Mouse (Mus musculus) limb, embryonic 15.5 days (tissue): ENCODE data around the gene Sars2. TPM values are rescaled to one million over a fixed set of nuclear protein-coding genes. Genes with fewer than 3 reads are reported as not detected.

ENCODE experiments used
- ATAC-seq: fragments of 200-750 bp; cut with Nextera tagmentation; 2 replicates; pipeline ENCODE4 v1.8.0; 2017; ENCODE audit warnings: low read depth, moderate TSS enrichment; ENCODE audit not compliant: insufficient number of reproducible peaks, low FRiP score, low TSS enrichment
- H3K27ac ChIP-seq: fragments of 300-500 bp; sonication (generic); 2 replicates; pipeline ENCODE4 v1.5.1; 2015; ENCODE audit warnings: moderate library complexity, mild to moderate bottlenecking, inconsistent platforms
- H3K27me3 ChIP-seq: fragments of 300-500 bp; sonication (generic); 2 replicates; pipeline ENCODE4 v1.6.1; 2015; ENCODE audit warnings: inconsistent platforms
- H3K36me3 ChIP-seq: fragments of 300-500 bp; sonication (generic); 2 replicates; pipeline ENCODE4 v1.6.1; 2015; ENCODE audit warnings: inconsistent platforms
- H3K4me1 ChIP-seq: fragments of 300-500 bp; sonication (generic); 2 replicates; pipeline ENCODE4 v1.6.1; 2015; ENCODE audit warnings: inconsistent platforms
- H3K4me2 ChIP-seq: fragments of 300-500 bp; sonication (generic); 2 replicates; pipeline ENCODE4 v1.6.1; 2015; ENCODE audit warnings: mild to moderate bottlenecking, inconsistent platforms
- H3K4me3 ChIP-seq: fragments of 300-500 bp; sonication (generic); 2 replicates; pipeline ENCODE4 v1.5.1; 2015; ENCODE audit warnings: mild to moderate bottlenecking, inconsistent platforms
- H3K9ac ChIP-seq: fragments of 300-500 bp; sonication (generic); 2 replicates; pipeline ENCODE4 v1.6.1; 2015; ENCODE audit warnings: inconsistent platforms
- H3K9me3 ChIP-seq: fragments of 300-500 bp; sonication (generic); 2 replicates; pipeline ENCODE4 v1.6.1; 2016; ENCODE audit warnings: inconsistent platforms
- WGBS: fragments of 180-500 bp; shearing (Covaris S2); methylation state at CpG from one replicate; pipeline ENCODE4 v1.1.7; 2015; 5-methylcytosine and 5-hydroxymethylcytosine counted together
- polyA plus RNA-seq: library from polyadenylated mRNA; unstranded; fragments of >200 nt; fragmentation: Nextera tagmentation; extraction: Ambion mirVana; gene quantifications from 2 replicates; pipeline ENCODE4 v1.2.1, GENCODE M21; 2015

The Sars2 gene
- polyA plus RNA-seq, 1 experiment from 2014 or later: 20.1 TPM

DNA sequence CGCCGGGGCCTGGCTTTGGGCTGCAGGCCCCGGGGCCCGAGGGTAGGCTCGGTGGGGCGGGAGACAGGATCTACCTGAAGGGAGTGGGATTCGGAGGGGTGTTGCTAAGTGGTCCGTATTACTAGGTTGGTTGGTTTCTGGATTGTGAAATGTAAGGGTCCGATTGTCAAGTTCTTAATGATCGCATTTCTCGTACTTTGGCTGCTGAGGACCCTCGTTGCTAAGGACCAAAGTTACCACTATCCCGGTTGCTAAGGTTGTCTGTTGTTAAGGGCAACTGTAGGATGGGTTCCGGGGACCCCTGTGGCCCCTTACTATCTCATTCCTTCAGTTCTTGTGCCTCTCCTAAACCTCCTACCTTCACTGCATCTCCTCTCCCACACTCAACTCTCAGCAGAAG, 25.1 kb downstream of the Sars2 start:
- no peak for ATAC-seq

DNA sequence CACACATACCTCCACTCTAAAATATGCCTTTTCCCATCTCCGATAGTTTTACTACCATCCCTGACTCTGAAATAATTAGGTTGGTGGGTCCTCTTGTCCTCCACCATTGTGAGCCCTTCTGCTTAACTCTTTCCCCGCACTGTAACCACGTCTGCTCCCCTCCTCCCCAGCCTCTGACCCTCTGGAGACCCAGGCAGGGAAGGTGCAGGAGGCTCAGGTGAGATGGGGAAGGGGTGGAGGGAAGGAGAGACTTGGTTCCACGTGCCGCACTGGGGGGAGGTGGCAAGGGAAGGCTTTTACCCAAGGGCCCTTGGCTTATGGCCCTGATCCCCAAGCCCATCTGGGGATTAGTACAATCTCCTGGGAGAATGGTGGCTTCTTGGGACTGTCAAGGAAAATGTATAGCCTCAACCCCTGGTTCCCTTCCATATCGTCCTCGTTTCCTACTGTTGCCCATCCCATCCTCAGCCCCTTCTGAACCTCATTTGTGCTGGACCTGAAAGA, 25.7 kb downstream of the Sars2 start, which contains the start of gene Nfkbib:
TSS of gene Nfkbib (minus strand) at position 51 of the 504 bp plus-strand sequence.
- peaks cover 7% of the 10 kb centered on the region; the same call in 1 of the 2 replicates for H3K36me3 ChIP-seq
- H3K27ac ChIP-seq: no peak within 1 kb of the TSS
- H3K27me3 ChIP-seq: no peaks in the 10 kb centered on the region
- ATAC-seq: no peak
- peaks cover 20% of the 10 kb centered on the region for H3K4me1 ChIP-seq
- peak within 1 kb of the TSS; percentile 78 for H3K4me3 ChIP-seq
- H3K4me2 ChIP-seq: peak within 1 kb of the TSS; percentile 71
- no peaks in the 10 kb centered on the region for H3K9me3 ChIP-seq
- 52% methylated on average over 7 of the region's 7 CpGs for WGBS
- H3K9ac ChIP-seq: peak within 1 kb of the TSS; percentile 58

More for the DNA sequence above, 25.1 kb downstream of the Sars2 start:
- H3K9me3 ChIP-seq: no peaks in the 10 kb centered on the region
- H3K4me3 ChIP-seq: peak overlapping the region; percentile 78
- H3K36me3 ChIP-seq: peaks cover 5% of the 10 kb centered on the region
- H3K27ac ChIP-seq: no peak overlapping the region
- H3K4me1 ChIP-seq: peaks cover 20% of the 10 kb centered on the region
- peak overlapping the region; percentile 58 for H3K9ac ChIP-seq
- WGBS: 5% methylated on average over 14 of the region's 14 CpGs
- no peaks in the 10 kb centered on the region for H3K27me3 ChIP-seq
- H3K4me2 ChIP-seq: peak overlapping the region; percentile 64

DNA sequence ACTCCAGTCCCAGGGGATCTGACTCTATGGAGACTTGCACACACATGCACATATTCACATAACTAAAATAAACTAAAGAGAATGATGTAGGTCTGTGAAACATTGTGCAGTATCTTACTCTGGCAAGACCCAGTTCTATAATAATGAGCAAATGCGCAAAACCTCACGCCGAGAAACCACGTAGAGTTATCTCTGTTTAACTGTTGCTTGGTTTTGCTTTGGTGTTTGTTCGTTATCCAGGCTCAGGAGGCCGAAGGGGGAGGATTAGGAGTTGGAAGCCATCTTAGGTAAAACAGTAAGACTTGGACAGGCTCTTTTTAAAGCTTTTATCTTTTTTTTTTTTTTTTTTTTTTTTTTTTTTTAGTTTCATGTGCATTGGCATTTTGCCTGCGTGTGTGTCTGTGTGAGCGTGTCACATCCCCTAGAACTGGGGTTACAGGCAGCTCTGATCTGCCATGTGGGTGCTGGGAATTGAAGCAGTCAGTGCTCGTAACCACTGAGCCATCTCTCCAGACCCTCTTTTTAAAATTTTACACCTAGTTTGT, 27.7 kb downstream of the Sars2 start:
- Histone ChIP-seq H3K9me3 (no peaks in the 10 kb centered on the region), H3K4me2 (no peak overlapping the region), H3K27me3 (no peaks in the 10 kb centered on the region), H3K36me3 (peaks cover 16% of the 10 kb centered on the region), H3K4me1 (peaks cover 20% of the 10 kb centered on the region), H3K9ac (no peak overlapping the region), H3K27ac (no peak overlapping the region), H3K4me3 (no peak overlapping the region)
- ATAC-seq: no peak
- WGBS: 86% methylated on average over 9 of the region's 9 CpGs

DNA sequence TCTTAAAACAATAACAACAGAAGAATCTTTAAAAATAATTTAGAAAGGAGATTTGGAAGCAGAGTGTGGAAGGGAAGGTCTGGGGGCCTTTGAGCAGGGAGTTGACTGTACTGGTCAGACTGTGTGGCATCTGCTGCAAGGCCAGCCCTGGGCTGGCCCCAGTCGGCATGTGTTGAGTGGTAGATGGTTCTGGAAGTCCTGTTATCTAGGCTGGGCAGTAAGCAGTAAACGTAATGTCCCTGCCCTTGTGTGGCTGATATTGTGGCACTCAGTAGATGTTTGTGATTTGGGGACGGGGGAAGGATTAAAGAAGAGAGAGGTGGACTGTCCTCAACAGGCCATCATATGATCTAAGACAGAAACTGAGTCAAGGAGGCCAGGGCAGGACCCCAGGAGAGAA, 28.5 kb downstream of the Sars2 start:
- no peak for ATAC-seq
- no peak overlapping the region for H3K9ac ChIP-seq
- no peak overlapping the region for H3K4me3 ChIP-seq
- no peak overlapping the region for H3K4me2 ChIP-seq
- 86% methylated on average over 3 of the region's 3 CpGs for WGBS
- H3K4me1 ChIP-seq: peaks cover 18% of the 10 kb centered on the region
- H3K27me3 ChIP-seq: no peaks in the 10 kb centered on the region
- no peaks in the 10 kb centered on the region for H3K9me3 ChIP-seq
- H3K36me3 ChIP-seq: peaks cover 24% of the 10 kb centered on the region
- H3K27ac ChIP-seq: no peak overlapping the region

DNA sequence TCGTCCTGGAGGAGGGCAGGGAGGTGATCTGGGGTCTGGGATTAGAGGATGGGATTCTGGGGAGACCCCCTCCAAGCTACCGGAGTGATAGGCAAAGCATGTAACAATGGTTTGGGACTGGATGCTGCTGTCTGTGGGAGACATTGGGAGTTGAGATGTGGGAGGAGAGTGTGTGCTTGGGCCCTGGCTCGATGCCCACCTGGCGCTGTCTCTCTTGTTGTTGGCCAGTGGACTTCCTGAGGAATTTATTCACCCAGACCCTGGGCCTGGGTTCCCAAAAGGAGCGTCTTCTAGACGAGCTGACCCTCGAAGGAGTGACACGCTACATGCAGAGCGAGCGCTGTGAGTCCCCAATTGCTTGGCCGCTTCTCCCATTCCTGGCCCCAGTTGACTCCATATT, 30.1 kb downstream of the Sars2 start:
- Histone ChIP-seq H3K27ac (no peak overlapping the region), H3K9ac (no peak overlapping the region), H3K27me3 (no peaks in the 10 kb centered on the region), H3K4me3 (no peak overlapping the region), H3K4me1 (peaks cover 10% of the 10 kb centered on the region), H3K4me2 (no peak overlapping the region), H3K9me3 (no peaks in the 10 kb centered on the region), H3K36me3 (peaks cover 39% of the 10 kb centered on the region)
- ATAC-seq: no peak
- WGBS: 86% methylated on average over 11 of the region's 11 CpGs

DNA sequence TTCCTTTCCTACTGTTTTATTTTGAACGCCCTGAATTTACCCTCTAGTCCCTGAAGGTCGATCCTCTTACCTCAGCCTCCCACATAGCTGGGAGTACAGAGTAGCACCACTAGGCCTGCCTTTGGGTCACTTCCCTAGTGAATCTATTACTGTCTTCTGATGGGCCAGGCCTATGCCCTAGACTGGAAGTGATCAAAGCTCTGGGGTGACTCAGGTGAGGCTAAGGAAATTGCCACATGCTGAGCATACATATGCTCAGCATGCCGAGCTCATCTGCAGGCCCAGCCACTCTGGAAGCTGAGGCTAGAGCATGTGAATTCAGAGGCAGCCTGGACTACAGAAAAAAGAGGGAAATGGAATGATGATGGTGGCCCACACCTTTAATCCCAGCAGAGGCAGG, 31.4 kb downstream of the Sars2 start:
- ATAC-seq: no peak
- H3K4me3 ChIP-seq: no peak overlapping the region
- no peaks in the 10 kb centered on the region; the same call in 1 of the 2 replicates for H3K4me1 ChIP-seq
- 74% methylated on average over 3 of the region's 3 CpGs for WGBS
- no peak overlapping the region for H3K27ac ChIP-seq
- H3K9ac ChIP-seq: no peak overlapping the region
- no peaks in the 10 kb centered on the region for H3K27me3 ChIP-seq
- H3K9me3 ChIP-seq: no peaks in the 10 kb centered on the region
- peaks cover 47% of the 10 kb centered on the region for H3K36me3 ChIP-seq
- no peak overlapping the region for H3K4me2 ChIP-seq

DNA sequence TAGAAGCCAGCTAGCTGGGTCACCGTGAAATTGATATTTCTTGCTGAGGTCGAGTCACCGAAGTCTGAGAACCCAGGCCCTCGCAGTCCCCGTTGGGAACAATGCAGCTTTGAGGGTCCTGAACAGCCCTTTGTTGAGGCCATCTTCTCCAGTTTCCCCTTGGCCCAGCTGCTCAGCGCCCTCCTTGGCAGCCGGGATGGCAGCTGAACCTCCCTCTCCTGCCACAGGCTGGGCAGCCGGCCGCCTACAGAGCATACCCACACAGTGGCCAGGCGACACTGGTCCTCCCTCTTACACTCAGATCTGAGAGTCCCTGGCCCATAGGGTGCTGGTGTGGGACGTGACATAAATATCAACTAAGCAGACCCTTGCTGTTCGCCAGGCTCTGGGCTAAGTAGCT, 32.4 kb downstream of the Sars2 start:
- no peak for ATAC-seq
- Histone ChIP-seq H3K36me3 (peaks cover 56% of the 10 kb centered on the region), H3K9ac (no peak overlapping the region)

DNA sequence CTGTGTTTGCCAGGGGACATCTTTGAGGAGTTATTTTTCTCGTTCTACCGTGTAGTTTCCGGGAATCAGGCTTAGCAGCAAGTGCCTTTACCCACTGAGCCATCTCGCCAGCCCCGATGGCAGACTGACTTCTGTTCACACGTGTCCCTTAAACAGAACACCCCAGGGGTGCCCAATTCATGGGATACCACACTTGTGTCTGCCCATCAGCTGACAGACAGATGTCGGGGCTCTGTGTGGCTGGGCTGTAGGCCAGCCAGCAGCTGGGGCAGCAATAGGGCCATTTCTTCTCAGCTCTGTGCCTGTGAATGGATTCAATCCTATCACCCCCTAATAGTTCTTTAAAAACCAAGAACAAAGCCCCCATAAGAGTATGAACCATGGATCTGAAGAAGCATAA, 33.3 kb downstream of the Sars2 start:
- Histone ChIP-seq H3K27ac (no peak overlapping the region), H3K4me3 (no peak overlapping the region), H3K36me3 (peaks cover 56% of the 10 kb centered on the region), H3K9ac (no peak overlapping the region), H3K4me2 (no peak overlapping the region), H3K9me3 (no peaks in the 10 kb centered on the region), H3K4me1 (peaks cover 1% of the 10 kb centered on the region), H3K27me3 (no peaks in the 10 kb centered on the region)
- WGBS: 78% methylated on average over 7 of the region's 7 CpGs
- no peak for ATAC-seq

More for the DNA sequence above, 32.4 kb downstream of the Sars2 start:
- Histone ChIP-seq H3K4me2 (no peak overlapping the region), H3K27me3 (no peaks in the 10 kb centered on the region), H3K4me1 (no peaks in the 10 kb centered on the region), H3K27ac (peak overlapping the region; percentile 3; the same call in 1 of the 2 replicates), H3K9me3 (no peaks in the 10 kb centered on the region), H3K4me3 (no peak overlapping the region)
- WGBS: 85% methylated on average over 12 of the region's 12 CpGs

DNA sequence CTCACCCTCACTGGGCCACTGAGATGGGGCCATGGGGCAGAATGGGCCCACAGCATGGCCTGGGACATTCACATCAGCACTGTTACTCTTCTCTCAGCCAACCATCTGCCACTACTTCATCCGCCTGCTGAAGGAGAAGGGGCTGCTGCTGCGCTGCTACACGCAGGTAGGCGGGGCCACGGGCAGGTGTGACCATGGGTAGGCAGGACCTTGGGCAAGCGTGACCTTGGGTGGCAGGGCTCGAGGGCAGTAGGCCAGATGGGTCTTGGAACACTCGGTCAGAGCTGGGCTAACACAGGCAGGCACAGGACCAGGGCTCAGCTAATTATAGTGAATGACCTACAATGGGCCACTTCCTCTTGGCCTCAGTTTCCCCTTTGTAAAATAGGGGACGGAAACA, 37.0 kb downstream of the Sars2 start:
- Histone ChIP-seq H3K4me2 (no peak overlapping the region), H3K36me3 (peaks cover 62% of the 10 kb centered on the region), H3K4me1 (peaks cover 7% of the 10 kb centered on the region), H3K4me3 (no peak overlapping the region), H3K27me3 (no peaks in the 10 kb centered on the region), H3K27ac (no peak overlapping the region), H3K9ac (no peak overlapping the region), H3K9me3 (no peaks in the 10 kb centered on the region)
- 85% methylated on average over 9 of the region's 9 CpGs for WGBS
- ATAC-seq: no peak

DNA sequence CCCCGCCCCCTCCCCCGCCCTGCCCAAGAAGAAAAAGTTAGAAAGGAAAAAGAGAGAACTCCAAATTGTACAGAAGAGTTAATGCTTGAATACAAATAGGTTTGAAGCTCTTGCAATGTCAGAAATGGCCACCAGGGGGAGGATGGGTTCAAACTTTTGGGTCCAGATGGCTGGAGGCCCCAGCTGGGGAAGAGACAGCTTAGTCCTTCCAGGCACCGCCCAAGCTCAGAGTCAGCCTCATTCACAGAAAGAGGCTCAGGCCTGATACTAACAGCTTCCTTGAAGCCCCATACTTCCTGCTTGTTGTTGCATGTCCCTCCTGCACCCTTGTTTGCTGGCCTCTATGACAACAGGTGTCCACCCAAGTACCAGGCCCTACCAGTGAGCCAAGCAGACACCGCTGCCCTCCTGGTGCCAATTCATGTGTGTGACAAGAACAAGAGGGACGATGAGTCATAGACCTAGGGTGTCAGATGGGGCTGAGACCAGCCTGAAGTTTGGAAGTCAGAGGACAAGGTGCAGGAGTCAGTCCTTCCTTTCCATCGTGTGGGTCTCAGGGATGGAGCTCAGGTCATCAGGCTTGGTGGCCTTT, 38.4 kb downstream of the Sars2 start:
- peaks cover 7% of the 10 kb centered on the region for H3K4me1 ChIP-seq
- H3K36me3 ChIP-seq: peaks cover 60% of the 10 kb centered on the region
- H3K9me3 ChIP-seq: no peaks in the 10 kb centered on the region
- WGBS: 42% methylated on average over 6 of the region's 6 CpGs
- no peaks in the 10 kb centered on the region for H3K27me3 ChIP-seq
- H3K9ac ChIP-seq: no peak overlapping the region
- no peak overlapping the region for H3K4me3 ChIP-seq
- 0 out of 2 replicates have a peak, but pooled peaks have one; percentile 45 for ATAC-seq
- H3K27ac ChIP-seq: peak overlapping the region; percentile 73
- no peak overlapping the region for H3K4me2 ChIP-seq

DNA sequence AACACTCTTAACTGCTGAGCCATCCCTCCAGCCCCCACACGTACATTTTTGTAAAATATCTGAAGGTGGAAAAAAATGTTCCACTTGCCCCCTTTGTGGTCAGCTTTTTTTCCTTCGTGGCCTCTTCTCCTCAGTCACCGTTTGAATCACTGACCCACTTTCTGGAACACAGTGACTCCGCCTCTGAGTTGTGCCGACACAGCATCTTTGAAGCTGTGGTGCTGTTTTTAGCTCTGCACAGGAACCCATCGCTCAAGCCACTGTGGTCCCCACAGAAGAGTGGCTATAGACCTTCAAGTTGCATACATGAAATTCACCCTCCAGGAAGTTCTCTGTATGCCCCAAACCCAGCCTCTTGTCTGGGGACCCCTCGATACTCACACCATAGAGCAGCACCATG, 39.1 kb downstream of the Sars2 start:
- 64% methylated on average over 7 of the region's 7 CpGs for WGBS
- no peak overlapping the region for H3K4me2 ChIP-seq
- H3K4me1 ChIP-seq: peaks cover 7% of the 10 kb centered on the region
- H3K27ac ChIP-seq: peak overlapping the region; percentile 73
- no peak overlapping the region for H3K9ac ChIP-seq
- no peak overlapping the region for H3K4me3 ChIP-seq
- ATAC-seq: no peak
- H3K27me3 ChIP-seq: no peaks in the 10 kb centered on the region
- H3K36me3 ChIP-seq: peaks cover 60% of the 10 kb centered on the region
- no peaks in the 10 kb centered on the region for H3K9me3 ChIP-seq

DNA sequence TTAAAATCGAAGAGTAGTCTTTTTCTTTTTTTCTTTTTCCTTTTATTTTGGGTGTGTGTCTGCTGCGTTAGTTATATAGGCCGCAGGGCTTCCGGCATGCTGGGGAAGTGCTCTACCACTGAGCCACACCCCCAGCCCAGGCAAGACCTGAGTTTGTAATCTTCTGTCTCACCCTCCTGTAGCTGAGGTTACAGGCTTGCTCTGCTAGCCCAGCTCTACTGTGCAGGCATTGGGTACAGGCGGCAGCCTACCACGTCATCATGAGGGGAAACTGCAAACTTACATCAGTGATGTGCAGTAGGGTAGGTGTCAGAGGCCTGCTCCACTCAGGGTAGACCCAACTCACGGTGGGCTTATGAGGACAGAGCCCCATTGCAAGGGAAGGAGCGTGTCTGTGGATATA, 39.5 kb downstream of the Sars2 start:
- Histone ChIP-seq H3K27me3 (no peaks in the 10 kb centered on the region), H3K4me1 (peaks cover 7% of the 10 kb centered on the region), H3K27ac (peak overlapping the region; percentile 73; the same call in 1 of the 2 replicates), H3K4me2 (no peak overlapping the region), H3K9ac (no peak overlapping the region), H3K9me3 (no peaks in the 10 kb centered on the region), H3K4me3 (no peak overlapping the region), H3K36me3 (peaks cover 59% of the 10 kb centered on the region)
- 82% methylated on average over 8 of the region's 8 CpGs for WGBS
- ATAC-seq: no peak
